Mouse (Mus musculus): ENCODE measurements around the gene Hrg.
A peak's percentile ranks its signal among the peaks of the same experiment; 100 is the strongest.

The Hrg gene

DNA sequence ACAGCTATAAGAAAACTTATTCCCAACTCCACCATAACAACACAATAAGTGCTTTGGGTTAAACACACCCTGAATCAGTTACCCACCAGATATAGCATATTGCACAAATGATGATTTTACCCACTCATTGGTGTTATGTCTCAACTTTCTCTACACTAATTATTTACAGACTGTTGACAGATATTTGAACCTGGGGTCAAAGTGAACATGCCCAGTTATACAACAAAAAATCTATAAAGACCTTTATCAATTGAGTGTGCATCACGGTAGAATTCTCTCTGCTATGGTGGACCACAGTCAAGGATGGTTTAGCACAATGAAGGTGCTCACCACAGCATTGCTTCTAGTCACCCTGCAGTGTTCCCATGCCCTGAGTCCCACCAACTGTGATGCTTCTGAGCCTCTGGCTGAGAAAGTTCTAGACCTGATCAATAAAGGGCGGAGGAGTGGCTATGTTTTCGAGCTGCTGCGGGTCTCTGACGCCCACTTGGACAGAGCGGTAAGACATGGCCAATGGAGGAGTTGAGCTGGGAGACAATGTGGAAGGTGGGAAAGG lies at the start of gene Hrg:
Gene Hrg, plus strand, starts transcription at position 233 of the 556 bp plus-strand sequence.
- DNase-seq (ENCODE audit: low read depth, low spot score), result no peak

DNA sequence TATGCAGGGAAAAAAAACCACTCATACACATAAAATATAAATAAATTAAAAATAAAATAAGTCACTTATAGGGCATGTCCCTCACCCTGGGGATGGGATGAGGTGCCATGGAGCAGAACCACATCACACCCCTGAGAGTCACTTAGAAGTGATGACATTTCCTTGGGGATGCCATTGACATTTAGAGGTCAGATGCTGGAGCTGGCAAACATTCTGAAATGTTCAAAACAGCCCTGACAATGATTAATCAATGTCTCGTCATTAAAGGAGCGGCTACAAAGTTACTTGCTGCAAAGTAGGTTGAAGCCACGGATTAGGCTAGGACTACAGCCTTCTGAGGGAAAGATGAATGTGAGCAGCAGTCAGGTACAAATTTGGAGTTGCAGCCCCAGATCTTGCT lies 49.5 kb upstream of the Hrg start:
- DNase-seq (ENCODE audit: low read depth, low spot score), result no peak

DNA sequence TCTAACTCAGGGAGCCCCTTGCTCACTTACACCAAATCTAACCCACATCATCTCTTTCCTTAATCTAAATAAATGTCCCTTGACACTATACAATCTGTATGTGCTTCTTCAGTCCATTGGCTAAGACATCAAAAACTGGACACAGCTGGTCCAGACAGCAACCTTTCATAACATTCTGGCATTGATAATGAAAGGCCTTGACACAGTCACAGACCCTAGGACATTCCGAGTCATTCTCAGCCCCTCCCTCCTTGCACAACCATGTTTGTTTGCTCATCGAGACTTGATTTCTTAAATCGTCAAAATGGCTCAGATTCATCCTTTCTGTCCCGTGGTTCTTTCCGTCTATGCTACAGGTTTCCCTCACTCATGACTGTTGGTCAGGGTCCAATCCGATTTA lies 41.6 kb upstream of the Hrg start:
- no peak for DNase-seq (ENCODE audit: low read depth, low spot score)

DNA sequence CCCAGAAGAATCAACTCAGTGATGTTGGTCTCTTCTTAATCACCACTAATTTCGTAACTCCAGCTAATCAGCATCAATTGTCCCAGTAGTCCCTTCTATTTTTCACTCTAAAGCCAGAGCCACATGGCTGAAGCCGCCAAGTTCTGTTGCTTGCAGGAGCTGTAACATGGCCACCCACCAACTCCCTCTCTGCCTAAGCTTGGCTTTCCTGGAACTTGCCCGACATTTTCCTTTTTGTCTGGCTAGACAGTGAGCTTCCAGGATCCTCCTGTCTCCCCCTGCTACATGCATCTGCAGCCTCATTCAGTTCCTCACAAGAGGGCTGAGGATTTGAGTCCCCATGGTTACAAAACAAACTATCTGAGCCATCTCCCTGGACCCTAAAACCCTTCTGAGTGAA lies 38.9 kb upstream of the Hrg start:
- DNase-seq (ENCODE audit: low read depth, low spot score), result no peak

DNA sequence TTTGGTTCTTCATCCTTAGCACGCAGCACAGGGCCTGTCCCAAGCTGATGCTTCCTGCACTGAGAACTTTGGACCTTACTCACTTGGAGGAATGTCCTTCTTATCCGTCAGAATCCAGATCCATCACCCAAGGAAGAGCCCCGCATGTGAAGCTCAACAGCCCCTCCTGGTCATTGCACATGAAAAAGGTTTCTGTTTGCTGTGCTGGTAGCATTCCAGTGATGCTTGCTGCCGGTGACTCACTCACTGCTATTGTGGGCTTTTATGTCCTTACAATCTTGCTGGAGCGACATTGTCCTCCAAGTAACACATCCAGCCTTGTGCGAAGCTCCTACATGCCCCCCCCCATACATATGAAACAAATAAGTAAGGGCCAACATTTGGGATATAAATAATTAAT lies 38.0 kb upstream of the Hrg start:
- no peak for DNase-seq (ENCODE audit: low read depth, low spot score)

DNA sequence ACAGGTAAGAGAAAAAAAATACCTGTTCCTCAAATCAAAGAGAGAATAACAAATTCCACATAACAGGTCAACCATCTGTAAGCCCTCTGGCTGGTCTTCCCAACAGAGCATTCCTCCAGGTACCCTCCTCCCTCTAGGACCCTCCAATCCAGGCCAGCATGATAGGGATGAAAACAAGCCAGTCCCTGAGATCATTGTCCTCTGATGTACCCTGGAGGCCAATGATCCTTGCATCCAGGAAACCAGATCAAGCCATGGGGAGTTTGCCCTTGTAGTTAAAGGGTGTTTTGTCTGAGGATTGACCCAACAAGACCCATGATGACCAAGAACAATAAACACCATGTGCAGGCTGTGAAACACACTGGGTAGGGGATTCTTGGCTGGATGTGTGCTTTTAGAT lies 36.6 kb upstream of the Hrg start:
- no peak for DNase-seq (ENCODE audit: low read depth, low spot score)

DNA sequence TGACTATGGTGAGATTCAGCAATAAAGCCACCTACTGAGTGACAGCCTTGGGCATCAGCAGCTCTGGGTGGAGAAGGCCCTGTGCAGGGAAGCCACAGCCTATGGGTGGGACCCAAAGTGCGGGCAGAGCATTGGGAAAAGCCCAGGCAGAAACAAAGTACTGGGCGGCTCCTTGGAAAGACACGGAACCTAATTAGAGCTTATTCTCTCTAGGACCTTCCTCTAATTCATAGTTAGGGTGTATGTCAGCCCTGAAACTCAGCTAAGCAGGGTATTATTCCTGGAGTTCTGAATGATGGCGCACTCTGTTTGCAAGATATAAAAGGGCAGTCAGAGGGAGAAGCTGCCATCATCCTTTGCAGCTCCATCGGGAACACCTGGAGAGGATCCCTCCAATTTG lies 32.8 kb upstream of the Hrg start, which contains the start of gene Fetub:
Gene Fetub, plus strand, starts transcription at position 301 of the 400 bp plus-strand sequence.
- no peak for DNase-seq (ENCODE audit: low read depth, low spot score)

DNA sequence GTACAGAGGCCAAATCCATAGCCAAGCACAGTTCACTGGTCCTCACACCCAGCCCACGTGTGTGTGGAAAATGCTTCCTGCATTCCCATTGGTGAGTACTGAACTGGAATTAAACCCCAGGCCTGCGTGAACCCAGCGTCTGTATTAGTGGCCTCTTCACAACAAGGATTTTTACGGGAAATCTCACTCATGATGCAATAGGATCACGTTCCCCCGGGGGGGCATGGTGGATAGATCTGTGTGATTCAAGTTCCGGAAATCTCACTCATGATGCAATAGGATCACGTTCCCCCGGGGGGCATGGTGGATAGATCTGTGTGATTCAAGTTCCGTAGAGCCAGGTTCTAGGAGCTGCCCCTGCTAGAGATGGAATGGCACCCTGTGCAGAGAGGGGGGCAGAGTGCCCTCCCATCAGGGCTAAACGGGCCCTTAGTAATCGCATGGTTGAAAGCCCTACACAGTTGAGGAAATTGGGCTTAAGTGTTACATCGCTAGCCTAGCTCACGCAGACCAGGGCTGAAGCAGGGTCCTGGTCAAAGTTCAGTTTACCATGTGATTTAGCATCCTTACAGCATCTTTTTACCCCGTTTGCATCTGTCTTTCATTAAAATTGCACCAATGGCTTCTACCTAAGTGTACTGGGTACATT lies 32.1 kb upstream of the Hrg start:
- DNase-seq (ENCODE audit: low read depth, low spot score), result no peak

DNA sequence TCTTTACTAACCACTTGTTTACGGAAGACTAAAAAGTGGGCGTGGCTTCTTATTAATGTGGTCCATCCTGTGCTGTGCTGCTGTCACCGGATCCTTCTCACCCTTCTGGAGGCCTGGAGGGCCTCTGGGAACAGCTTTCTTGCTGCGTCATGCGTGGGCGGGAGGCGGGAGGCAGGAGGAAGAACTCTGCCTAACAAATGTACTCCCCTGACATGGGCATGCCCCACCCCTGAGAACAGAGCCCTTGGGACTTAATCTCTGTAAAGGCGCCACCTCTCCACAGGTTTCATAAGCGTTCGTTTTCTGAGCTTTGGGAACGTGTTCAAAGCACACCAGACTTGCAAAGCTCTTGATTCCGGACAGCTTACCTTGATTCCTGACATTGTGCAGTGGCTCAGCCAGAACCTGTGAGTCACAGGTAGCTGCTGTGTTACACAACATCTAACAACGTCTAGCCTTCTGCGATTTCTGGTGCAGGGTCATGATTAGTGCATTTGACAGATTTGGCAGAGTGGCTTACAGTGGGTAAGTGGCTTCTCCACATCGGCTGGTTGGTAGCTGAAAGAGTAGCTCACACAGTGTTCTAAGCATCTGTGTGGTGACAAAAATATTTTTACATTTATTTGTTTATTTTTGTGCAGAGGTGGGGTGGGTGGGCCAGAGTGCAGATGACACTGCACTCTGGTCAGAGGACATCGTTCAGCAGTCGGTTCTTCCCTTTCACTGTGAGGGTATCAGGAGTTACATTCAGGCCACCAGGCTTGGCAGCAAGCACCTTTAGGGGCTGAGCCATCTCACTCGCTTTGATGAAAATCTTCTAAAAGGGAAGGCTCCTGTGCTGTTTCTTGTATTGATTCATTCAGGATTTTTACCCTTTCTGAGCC lies 30.7 kb upstream of the Hrg start:
- peak; percentile 68 for DNase-seq (ENCODE audit: low read depth, low spot score)

DNA sequence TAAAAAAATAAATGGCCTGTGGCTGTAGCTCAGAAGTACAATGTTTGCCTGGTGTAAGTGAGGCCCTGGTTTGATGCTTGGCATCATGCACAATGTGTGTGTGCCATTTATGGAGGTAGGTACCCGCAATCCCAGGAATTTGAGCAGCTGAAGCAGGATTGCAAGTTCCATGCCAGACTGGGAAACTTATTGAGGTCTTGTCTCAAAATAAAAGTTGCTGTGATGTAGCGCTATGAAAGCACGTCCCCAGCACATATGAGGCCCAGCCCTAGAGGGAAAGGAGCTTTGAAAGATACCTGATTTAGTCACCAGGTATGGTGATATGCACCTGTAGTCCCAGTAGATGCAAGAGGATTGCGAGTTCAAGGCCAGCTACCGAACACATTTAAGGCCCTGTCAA lies 29.1 kb upstream of the Hrg start:
- DNase-seq (ENCODE audit: low read depth, low spot score), result no peak

DNA sequence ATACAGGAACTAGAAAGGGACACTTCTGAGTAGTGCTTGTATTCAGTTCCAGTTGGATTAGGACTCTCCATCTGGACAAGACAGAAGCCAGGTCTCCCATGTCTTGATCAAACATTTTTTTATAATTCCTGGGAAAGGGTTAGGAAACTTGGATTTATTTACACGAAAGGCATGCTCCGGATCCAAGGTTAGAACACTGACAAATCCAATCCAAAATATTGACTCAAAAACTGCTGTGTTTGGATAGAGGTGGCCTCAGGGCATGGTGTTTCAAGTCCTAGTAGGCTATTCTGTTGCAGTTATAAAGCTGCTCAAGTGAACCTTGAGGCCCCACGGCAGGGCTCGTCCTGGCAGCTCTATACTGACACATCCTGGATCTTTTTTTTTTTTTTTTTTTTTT lies 28.4 kb upstream of the Hrg start:
- DNase-seq (ENCODE audit: low read depth, low spot score), result no peak

DNA sequence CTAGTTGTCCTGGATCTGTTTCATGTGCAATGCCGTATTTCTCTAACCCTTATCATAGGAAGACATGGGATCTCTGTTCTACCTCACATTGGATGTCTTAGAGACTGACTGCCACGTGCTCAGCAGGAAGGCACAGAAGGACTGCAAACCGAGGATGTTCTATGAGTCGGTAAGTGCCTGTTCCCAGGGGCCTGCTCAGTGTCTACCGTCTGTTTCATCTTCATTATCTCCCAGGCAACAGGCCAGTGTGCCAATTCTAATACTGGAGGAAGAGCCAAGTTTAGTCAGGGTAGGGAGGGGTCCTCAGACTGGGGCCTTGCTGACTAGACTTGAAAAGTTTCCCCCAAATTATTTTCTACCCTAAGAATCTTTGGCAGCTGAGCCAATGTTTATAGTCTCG lies 21.3 kb upstream of the Hrg start:
- DNase-seq (ENCODE audit: low read depth, low spot score), result no peak

DNA sequence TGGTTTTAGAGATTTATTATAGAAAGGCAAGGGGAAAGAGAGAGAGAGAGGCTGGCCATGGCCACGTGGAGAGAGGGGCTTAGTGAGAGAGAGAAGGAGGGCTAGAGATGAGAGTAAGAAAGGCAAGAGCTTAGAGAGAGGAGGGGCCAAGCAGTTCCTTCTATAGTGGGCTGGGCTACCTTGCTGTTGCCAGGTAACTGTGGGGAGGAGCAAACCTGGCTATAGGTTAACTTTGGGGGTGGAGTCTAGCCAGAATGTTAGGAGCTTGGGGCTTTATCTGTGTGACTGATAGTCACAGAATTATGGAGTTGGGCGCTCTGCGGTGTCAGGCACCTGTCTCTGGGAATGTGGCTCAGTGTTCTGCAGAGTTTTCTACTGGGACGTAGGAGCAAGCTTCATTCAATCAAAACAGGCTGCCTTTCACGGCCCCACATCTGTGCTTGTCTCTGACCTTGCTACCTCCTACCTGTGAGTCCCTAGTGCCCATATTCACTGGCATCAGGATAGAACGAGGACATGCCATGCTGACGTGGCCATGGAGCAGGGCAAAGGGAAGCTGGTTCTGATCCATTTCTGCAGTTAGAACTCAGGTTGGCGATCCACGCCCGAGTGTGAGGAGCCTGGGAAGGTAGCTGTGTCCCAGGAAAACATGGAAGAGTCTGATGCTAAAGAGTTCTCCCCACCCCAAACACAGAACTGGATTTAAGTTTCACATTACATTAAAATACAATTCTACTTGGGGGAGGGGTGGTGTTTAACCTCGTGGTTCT lies 19.3 kb upstream of the Hrg start:
- DNase-seq (ENCODE audit: low read depth, low spot score), result peak; percentile 42

DNA sequence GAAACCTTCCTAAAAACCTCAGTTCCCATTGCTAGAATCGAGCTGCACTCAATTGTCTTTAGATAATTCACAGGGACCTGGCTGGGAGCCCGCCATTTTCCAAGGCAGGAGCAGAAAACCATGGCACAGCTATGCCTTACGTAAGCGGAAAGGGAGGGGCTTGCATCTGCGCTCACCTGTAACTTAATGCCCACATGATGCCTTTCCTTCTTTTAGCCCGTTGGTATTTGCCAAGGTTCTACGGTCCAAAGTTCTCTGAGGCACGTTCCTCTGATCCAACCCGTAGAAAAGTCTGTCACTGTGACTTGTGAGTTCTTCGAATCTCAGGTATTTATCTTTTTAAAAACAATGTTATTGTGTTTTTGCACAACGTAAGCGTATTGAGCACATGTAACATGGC lies 13.2 kb upstream of the Hrg start:
- DNase-seq (ENCODE audit: low read depth, low spot score), result no peak

DNA sequence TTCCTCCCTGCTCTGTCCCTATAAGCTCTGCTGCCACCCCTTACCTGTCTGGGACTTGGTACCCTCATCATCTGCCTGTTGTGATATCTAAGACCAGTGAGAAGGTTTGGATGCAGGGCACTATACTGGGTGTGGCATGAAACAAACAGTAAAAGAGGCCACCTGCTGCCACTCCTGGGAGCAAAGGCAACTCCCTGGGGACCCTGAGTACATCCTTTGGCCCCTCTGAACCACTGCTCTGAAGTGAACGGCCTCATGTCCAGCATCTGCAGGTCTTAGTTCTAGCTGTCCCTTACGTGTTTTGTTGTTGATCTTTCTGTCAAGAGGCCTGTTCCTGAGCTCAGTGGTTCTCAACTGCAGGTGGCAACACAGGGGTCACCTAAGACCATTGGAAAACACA lies 12.3 kb upstream of the Hrg start:
- DNase-seq (ENCODE audit: low read depth, low spot score), result no peak

DNA sequence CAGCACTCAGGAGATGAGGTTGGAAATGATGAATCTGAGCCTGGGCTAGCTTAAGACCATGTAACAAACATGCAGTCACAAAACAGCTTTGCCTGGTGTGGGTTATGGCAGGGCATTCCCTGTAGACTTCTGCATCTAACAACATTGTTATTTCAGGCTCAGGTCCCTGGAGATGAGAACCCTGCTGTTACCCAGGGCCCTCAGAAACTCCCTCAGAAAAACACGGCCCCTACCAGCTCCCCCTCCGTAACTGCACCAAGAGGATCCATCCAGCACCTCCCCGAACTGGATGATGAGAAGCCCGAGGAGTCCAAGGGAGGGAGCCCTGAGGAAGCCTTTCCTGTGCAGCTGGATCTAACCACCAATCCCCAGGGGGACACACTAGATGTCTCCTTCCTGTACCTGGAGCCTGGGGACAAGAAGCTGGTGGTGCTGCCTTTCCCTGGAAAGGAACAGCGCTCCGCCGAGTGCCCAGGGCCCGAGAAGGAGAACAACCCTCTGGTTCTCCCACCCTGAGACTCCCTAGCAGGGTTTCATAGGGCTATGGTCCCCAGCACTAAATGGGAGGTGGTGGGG lies 11.7 kb upstream of the Hrg start:
- DNase-seq (ENCODE audit: low read depth, low spot score), result no peak

DNA sequence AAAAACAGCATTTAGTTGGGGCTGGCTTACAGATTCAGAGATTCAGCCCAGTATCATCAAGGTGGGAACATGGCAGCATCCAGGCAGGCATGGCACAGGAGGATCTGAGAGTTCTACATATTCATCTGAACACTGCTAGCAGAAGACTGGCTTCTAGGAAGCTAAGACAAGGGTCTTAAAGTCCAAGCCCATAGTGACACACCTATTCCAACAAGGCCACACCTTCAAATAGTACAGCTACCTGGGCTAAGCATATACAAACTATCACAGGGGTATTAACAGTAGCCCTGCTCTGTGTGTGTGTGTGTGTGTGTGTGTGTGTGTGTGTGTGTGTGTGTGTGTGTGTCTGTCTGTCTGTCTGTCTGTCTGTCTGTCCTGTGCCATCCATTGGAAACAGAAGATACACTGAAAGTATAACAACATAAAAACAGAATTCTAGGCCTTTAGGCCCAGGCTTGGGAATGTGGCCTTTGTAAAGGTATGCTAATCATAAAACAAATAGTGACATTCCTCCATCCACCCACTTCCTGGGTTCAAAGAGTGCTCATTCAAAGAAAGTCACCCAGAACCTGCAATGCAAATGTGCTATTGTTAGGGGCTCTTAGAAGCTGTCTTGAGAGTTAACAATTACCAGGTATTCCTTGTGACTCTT lies 8.9 kb upstream of the Hrg start:
- DNase-seq (ENCODE audit: low read depth, low spot score), result peak; percentile 70

DNA sequence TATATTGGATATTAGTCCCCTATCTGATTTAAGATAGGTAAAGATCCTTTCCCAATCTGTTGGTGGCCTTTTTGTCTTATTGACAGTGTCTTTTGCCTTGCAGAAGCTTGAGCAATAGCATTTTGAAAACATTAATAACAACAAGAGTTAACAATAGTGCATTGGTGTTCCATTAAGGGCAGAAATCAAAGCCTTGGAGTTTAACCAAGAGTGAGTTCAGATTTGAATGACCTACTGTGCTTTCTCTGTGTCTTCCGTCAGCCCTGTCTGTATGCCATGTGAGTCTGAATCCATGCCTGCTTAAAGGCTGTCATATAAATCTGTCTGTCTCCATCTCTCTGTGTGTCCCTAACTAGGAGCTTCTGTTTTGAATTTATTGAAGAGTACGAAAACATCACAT lies 3.5 kb upstream of the Hrg start:
- no peak for DNase-seq (ENCODE audit: low read depth, low spot score)

DNA sequence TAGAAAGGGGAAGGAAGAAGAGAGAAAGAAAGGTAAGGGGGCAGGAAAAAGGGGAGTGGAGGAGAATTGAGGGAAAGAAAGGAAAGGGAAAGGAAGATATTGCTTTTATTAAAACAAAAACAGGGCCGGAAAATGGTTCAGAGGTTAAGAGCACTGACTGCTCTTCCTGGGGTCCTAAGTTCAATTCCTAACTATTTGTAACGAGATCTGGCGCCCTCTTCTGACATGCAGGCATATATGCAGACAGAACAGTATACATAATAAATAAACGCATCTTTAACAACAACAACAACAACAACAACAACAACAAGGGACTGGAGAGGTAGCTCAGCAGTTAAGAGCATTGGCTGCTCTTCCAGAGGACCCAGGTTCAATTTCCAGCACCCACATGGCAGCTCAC lies 2.2 kb downstream of the Hrg start:
- DNase-seq (ENCODE audit: low read depth, low spot score), result peak; percentile 60

DNA sequence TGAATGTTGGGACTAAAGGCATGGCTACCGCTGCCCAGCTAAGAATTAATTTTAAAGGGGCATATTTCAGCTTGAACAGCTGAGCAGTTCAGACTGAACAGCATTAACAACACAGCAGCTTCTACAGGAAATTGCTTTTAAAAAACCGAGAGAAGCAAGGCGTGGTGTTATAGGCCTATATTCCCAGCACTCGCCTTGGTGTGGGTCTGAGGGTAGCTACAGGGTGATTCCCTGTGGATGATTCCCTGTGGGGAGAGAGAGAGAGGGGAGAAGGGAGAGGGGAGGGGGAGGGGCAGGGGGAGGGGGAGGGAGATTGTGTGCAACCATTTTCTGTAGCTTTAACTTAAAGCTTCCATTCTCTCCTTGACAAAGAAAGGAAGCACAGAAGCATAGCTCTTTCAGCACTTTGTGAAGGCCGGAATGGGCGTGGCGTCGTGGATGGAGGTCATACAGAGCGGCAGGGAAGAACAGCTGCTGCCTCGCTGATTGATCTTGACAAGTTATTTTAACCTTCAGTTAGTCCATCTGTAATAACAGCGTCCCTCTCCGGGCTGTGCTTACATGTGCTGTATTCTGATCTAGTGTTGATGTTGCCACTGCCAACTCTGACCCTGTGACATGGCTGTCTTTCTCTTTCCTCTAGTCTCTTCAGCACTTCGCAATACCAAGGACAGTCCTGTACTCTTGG lies 4.7 kb downstream of the Hrg start:
- DNase-seq (ENCODE audit: low read depth, low spot score), result peak; percentile 89

DNA sequence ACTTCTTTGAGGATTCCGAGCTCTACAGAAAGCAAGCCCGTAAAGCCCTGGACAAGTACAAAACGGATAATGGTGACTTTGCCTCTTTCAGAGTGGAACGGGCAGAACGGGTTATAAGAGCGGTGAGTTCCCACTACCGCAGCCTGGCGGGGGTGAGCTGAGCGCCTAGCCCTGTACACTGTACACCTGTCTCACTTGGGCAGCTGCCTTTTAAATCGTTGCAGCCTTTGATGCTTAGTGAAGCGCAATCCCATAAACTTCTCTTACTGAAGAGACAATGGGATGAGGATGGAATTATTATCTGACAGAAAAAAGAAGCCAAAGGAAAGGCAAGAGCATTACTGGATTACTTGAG lies 5.2 kb downstream of the Hrg start:
- DNase-seq (ENCODE audit: low read depth, low spot score), result peak; percentile 17
